Mouse (Mus musculus) B cell, adult 2 months (primary cell): ENCODE data around the gene 1110032A03Rik.
A peak's percentile ranks its signal among the peaks of the same experiment; 100 is the strongest.

Source experiments
- DNase-seq, 2 experiments: peaks; one replicate each; pipeline ENCODE4 v3.0.0; 2022

1110032A03Rik gene

DNA sequence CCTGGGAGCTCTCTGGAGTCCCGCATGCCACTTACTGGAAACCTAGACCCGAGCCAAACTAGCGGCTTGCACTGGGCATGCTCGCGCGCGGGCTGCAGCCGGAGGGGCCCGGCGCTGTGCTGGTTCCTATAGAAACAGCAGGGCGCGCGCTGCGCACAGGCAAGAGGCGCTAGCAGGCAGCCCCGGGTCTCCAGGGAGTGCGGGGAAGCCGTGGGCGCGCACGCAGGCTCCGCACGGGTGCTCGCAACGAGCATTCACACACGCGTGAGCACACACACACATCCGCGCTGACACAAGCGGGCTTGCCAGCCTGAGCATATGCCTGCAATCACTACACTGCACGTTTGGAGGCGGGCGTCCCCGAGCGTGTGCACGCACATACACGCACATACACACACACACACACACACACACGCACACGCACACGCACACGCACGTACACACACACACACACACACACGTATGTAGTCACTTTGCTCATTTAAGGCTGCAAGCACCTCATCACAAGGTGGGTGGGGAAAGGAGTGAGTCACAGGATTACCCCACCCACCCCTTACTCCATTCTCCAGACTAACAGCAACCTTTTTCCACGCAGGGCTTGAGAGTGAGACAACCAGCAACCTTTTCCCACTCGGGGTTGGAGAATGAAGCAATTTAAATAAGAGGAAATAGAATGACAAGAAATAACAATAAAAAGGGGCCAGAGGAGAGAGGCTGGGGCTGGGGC, 47.2 kb downstream of the 1110032A03Rik start:
- DNase-seq, result peak; percentile 69

DNA sequence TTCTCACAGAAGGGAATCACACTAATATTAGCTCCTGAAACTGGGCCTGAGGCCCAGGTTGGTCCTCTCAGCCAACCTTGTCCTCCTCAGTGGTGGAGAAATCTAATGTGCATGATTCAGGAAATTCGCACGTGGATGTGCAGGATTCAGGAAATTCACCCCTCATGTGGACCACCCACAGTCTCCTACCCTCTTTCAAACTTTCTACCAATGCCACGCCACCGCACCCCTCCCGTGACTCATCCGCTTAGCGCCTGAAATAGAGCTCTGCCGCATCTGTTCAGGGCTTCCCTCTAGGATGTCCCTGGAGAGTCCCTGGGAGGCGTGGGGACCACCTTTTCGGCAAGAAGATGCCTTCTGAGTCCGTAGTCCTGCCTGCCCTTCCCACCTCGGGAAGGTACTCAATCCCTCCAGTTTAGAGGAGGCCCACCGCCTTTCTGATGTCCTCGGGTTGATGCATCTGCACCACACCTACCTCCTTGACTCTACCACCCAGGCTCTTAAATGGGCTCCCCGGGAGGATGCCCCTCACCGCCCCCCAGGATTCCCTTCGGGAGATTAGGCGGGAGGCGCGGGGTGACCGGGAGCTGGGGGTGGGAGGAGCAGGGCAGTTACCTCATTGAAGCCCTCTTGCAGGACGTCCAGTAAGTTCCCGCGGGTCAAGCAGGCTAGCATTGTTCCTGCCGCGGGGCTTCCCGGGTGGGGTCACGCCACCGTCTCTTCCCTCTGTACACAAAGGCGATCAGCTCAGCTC, 48.0 kb downstream of the 1110032A03Rik start:
- DNase-seq, result no peak

DNA sequence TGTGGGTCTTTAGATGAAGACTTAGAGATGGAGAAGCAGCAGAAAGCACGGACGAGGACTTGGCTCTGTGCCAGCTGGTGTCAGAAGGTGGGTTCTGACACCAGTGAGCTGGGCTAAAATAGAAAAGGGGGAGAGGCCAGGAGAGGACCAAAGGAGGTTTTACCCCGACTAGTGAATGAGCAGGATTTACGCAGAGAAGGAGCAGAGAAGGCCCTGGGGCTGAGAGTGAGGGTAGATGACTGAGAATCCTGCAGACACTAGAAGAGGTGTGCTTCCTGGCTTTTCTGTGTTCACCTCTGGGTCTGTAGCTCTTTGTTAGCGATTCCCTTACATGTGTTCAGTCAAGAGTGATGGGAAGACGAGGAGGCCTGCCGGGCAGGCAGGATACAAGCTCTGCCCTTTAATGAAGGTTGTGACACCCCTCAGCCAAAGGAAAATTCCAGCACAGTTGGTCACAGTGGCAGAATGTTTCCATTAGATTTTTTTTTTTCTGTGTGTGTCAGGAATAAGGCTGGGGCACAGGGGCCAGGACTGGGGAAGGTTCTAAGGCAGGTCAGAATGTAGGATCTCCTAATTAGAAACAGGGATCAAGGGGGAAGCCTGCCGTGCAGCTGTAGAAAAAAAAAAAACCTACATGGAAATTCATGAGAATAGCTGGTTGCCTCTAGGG, 49.3 kb downstream of the 1110032A03Rik start:
- no peak for DNase-seq

DNA sequence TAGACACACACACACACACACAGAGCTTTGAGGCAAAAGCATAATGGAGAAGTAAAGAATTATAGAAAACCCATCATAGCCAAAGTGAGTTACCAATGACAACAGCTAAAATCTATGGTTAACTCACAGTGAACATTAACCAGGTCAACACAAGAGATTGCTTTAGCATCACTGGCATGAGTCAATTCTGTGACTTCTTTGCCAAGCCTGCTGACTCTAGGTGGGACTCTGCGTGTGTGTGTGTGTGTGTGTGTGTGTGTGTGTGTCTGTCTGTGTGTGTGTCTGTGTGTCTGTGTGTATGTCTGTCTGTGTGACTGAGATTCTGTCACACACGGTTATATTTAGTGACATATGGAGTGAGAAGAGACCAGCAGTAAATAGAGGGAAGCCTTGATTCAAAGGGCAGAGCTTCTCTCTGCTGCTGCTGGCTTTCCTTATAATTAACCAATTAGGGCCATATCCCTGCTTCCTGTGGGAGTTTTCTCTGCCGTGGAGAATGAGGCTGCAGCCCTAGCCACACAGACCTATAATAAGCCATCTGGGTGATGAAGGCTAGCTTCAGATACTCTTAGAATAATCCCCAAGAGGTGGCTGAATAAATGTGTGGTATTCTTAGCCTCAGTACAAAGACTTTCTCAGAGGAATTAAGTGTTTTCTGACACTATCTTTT, 50.5 kb downstream of the 1110032A03Rik start:
- no peak for DNase-seq

DNA sequence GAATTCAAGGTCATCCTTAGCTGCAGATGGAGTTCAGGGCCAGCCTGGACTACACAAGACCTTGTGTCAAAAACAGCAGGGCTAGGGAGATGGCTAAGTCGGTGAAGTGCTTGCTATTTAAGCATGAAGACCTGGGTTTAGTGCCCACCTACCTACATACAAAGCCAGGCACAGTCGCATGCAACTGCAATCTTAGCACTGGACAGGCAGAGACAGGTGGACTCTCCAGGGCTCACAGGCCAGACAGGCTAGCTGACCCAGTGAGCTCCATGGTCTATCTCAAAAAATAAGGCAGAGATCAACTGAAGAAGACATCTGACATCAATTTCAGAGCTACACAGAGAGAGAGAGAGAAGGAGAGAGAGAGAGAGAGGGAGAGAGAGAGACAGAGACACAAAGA, 51.2 kb downstream of the 1110032A03Rik start:
- no peak for DNase-seq

DNA sequence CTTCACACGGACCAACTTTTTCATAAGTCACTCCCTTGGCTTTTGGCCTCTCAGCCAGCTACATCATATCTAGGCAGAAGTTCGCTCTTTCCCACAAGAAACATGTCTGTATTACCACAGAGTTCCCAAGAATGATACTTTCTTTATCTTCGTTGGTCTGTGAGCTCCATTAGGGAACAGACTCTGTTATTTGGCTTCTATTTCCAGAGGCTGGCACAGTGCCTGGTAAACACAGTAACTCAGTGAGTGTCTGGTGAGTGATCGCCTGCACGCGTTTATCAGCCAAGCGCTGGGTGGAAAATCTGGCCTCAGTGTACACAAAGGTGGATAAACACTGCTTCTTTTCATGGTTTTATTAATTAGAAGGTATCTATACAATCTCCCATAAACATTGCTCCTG, 51.9 kb downstream of the 1110032A03Rik start:
- DNase-seq, result no peak

DNA sequence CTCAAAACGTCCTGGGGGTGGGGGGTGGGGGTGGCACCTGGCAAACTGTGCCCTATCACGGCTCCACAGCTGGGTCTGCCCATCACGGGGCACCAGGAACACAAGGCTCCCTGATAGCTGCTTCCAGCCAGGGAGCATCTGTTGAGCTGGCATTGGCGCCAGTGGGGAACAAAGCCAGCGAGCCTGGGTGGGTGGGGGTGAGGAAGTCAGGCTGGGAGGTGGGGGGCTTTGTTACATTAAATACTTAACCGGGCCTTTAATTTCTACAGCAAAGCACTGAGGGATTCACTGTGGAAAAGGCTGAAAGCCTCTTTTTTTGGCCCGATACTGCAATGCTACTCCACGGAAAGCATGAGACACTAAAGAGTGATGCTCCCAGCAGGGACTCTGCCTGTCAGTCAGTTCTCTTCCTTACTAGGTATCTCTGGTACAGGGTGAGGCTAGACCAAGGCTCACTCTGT, 52.8 kb downstream of the 1110032A03Rik start:
- no peak for DNase-seq

DNA sequence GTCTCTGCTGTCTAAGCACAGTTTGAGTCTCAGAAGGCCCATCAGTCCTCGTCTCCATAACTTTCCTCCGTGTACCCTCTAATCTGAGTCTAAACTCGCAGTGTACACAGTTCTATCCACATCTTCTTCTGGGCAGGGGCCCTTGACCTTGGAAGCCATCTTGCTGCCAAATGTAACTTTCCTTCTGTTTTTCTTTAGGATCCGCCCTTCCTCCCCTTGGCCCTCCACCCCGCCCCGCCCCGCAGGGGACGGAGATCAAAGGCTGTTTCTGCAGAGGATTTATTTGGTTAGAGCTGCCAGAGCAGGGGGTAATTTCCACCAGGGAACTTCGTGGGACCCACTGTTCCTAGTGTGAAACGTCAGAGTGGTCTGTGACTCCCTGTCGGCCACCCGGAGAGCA, 54.3 kb downstream of the 1110032A03Rik start:
- DNase-seq, result no peak

DNA sequence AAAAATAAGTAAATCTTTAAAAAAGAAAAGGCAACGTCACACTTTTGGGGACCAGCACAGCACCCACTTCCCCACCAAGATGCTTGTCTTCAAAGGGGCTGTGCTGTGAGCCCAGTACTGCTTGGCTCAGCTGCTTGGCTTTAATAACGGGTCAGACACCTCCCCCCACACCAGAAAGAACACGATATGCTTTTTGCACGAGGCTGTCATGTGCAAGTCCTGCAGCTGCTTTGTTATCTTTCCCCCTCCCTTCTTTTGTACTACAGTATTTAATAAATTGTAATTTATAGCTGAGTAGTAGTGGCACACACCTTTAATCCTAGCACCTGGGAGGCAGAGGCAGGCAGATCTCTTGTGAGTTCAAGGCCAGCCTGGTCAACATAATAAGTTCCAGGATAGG, 56.4 kb downstream of the 1110032A03Rik start:
- no peak for DNase-seq

DNA sequence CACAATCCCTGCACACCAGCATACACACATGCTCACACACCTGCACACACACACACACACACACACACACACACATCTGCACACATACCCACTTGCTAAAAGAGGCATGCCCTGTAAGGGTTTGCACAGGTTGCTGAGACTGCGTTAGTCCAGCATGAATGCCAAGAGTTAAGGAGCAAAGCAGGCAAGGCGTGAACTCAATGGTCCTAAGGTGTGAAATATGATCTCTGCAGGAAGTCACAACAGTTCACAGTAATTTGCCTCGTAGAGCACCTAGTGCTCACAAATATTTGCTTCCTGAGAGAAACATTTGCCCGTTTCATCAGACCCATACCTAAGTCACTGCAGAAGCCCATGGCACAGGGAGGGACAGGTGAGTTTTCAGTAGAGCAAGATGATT, 61.1 kb downstream of the 1110032A03Rik start:
- DNase-seq, result no peak
